Mouse (Mus musculus): ENCODE results near the gene Ppfibp1. TPM values are rescaled to one million over a fixed set of nuclear protein-coding genes. Genes with fewer than 3 reads are reported as not detected.

Ppfibp1 gene
- polyA plus RNA-seq, 1 experiment from 2014 or later = 12.7 TPM

DNA sequence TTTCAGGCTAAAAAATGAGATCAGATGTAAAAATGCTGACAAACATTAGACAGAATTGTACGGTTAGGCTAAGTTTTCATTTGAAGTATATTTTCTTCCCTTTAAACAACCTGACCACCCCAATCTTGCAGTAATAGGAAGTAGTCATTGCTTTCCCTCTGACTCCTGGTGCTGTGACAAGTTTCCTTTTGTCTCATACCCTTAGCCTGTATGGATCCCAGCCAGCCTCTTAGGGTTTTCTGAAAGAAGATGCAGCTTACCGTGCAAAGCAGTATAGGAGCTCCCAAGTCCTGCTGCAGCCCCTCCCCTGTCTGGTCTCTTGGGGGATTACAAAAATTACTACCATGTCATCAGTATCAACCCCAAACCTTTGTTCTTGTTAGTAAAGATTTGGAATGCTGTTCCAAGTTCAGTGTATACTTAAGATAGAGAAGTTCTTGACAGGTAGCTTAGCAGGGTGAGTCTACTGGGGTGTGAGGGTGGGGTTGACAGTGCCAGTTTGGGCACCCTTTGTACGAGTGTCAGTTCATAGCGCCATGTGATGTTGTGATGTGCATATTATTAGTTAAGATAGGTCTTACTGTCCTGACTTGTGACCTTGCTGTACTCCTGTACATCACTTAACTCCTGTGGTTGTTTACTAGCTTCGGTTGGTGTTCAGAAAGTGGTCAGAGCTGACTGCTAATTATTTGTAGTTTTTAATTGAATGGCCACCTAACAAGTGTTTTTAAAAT is 18.9 kb downstream of the Ppfibp1 start:
- Histone ChIP-seq H3K4me2 (no peak overlapping the region), H3K4me3 (no peak overlapping the region), H3K36me3 (ENCODE audit: poor library complexity, severe bottlenecking) (no peaks in the 10 kb centered on the region), H3K4me1 (0 out of 2 replicates have a peak, but pooled peaks cover 8% of the 10 kb centered on the region), H3K9me3 (replicated peaks) (no peaks in the 10 kb centered on the region), H3K9ac (no peak overlapping the region), H3K27me3 (no peaks in the 10 kb centered on the region), H3K27ac (no peak overlapping the region)
- 77% methylated on average over 5 of the region's 5 CpGs for WGBS
- ATAC-seq = no peak

DNA sequence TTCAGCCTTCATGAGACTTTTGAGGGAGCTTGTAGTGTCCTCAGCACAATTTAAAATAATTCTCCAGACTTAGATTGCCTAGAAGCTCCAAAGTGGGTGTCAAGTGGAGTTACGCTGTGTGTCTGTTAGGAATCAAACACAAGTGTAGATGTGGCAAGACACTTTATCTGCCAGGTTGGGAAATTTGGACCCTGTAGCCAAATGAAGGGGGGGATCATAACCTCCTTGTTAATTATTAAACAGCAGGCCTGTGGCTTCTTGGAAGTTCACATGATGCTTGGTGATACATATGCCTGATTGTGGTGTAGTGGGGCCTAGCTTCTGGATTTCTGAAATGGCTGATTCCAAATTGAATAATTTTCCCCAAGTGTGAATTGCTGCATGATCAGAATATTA is 19.5 kb downstream of the Ppfibp1 start:
- no peaks in the 10 kb centered on the region for H3K9me3 ChIP-seq (replicated peaks)

DNA sequence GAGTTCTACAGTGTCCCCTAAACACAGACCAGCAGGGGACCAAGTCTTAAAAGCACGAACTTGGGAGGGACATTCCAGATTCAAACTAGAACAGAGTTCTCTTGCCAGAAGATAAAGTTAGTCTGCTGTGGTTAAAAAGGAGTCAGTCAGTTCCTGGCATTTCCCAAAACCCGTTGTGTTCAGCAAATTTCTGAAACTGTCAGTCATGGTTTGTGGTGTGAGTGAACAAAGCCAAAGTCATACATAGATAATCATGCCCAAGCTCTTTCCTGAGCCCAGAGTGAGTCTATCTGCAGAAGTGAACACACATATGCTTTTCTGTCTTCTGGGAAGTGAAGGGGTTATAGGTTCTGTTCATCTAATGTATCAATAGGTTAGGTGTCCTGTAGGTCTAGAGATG is 20.5 kb downstream of the Ppfibp1 start:
- H3K4me3 ChIP-seq = no peak overlapping the region
- no peaks in the 10 kb centered on the region for H3K9me3 ChIP-seq (replicated peaks)
- WGBS = 82% methylated on average over 2 of the region's 2 CpGs
- no peak overlapping the region for H3K4me2 ChIP-seq
- no peaks in the 10 kb centered on the region for H3K27me3 ChIP-seq
- H3K4me1 ChIP-seq = 0 out of 2 replicates have a peak, but pooled peaks cover 8% of the 10 kb centered on the region
- no peaks in the 10 kb centered on the region for H3K36me3 ChIP-seq (ENCODE audit: poor library complexity, severe bottlenecking)
- no peak for ATAC-seq
- no peak overlapping the region for H3K27ac ChIP-seq
- H3K9ac ChIP-seq = no peak overlapping the region

More for the DNA sequence above, 19.5 kb downstream of the Ppfibp1 start:
- H3K27me3 ChIP-seq = no peaks in the 10 kb centered on the region
- no peak for ATAC-seq
- no peak overlapping the region for H3K4me2 ChIP-seq
- 100% methylated on average over 1 of the region's 1 CpGs for WGBS
- H3K9ac ChIP-seq = no peak overlapping the region
- H3K4me1 ChIP-seq = 0 out of 2 replicates have a peak, but pooled peaks cover 8% of the 10 kb centered on the region
- H3K27ac ChIP-seq = no peak overlapping the region
- no peak overlapping the region for H3K4me3 ChIP-seq
- H3K36me3 ChIP-seq (ENCODE audit: poor library complexity, severe bottlenecking) = no peaks in the 10 kb centered on the region

DNA sequence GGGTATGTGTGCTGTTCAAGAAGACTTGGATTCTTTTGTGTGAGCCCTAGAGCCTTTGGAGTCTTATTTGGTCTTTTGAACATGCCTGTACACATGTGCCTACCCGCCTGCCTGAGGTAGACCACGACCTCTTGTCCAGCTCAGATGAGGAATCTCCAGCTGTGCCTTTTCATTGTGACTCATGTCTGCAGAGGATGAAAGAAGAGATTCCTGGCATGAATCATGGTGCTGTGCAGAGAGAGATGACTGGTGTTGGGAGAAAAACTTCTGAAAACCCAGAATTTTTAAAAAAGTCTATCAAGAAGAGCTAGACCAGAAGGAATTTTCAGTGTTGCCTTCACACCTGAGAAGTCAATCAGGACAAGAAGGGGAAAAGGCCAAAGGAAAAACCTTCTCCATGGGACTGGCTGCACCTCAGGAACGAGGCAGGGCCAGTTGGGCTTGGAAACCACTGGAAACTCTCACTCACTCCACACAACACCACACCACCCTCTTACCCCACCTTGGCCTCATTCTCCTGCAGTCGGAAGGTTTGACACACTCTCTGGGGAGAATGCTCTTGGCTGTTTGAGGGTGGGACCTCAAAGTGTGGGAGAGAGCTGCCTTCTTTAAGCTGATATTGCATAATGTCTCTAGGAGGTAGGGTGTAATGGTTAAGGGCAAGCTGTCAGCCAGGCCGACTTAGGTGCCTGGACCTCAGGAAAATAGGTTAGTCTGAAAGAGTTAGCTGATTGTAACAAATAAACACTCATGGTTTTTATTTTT is 21.6 kb downstream of the Ppfibp1 start:
- H3K9ac ChIP-seq = no peak overlapping the region
- H3K4me1 ChIP-seq = 0 out of 2 replicates have a peak, but pooled peaks cover 8% of the 10 kb centered on the region
- no peak overlapping the region for H3K4me3 ChIP-seq
- H3K36me3 ChIP-seq (ENCODE audit: poor library complexity, severe bottlenecking) = no peaks in the 10 kb centered on the region
- H3K27ac ChIP-seq = no peak overlapping the region
- H3K4me2 ChIP-seq = no peak overlapping the region
- WGBS = 88% methylated on average over 5 of the region's 5 CpGs
- no peak for ATAC-seq
- no peaks in the 10 kb centered on the region for H3K9me3 ChIP-seq (replicated peaks)
- no peaks in the 10 kb centered on the region for H3K27me3 ChIP-seq

DNA sequence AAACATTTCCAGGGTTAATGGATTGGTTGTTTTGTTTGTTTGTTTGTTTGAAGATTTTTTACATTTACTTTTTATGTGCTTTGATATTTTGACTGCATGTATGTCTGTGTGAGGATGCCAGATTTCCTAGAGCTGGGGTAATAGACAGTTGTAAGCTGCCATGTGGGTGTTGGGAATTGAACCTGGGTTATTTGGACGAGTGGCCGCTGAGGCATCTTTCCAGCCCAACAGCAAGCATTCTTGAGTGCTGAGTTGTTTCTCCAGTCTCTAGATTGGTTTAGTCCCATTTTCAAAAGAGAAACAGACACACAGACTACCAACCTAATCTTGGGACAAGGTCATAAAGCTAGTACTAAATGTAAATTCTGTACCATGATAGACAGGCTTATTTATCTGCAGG is 22.5 kb downstream of the Ppfibp1 start:
- Histone ChIP-seq H3K9ac (no peak overlapping the region), H3K36me3 (ENCODE audit: poor library complexity, severe bottlenecking) (no peaks in the 10 kb centered on the region), H3K4me3 (no peak overlapping the region), H3K27me3 (no peaks in the 10 kb centered on the region), H3K4me1 (peaks cover 11% of the 10 kb centered on the region; the same call in 1 of the 2 replicates), H3K4me2 (no peak overlapping the region), H3K27ac (no peak overlapping the region), H3K9me3 (replicated peaks) (no peaks in the 10 kb centered on the region)
- no peak for ATAC-seq
- WGBS = 97% methylated on average over 2 of the region's 2 CpGs

DNA sequence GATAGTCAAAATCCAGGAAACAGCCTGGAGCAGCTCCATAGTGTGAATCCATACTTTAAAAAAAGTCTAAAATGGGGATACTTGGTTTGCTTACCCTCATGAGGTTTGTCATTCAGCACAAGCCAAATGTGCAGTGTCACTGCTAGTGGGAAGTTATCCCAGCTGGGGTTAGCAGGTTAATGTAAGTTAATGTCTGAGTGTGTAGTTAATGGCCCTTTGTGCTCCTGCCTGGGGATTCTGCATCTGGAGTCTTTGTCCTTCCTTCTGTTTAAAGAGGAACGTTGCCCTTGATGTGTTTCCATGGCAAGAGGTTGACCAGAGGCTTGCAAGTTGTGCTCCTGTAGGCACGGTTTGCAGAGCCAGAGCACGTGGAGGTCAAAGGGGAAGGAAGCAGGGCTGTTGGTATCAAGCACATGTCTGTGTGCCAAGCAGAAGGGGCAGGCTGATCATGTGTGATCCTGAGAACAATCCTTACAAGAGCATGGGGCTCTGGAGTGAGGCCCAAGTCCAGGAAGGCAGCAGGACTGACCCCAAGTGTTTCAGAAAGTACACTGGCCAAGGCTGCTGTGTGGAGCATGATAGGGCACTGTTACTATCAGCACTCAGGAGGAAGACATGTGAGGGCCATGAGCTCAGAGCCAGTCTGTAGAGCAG is 24.7 kb downstream of the Ppfibp1 start:
- Histone ChIP-seq H3K36me3 (ENCODE audit: poor library complexity, severe bottlenecking) (no peaks in the 10 kb centered on the region), H3K4me3 (no peak overlapping the region), H3K4me1 (peaks cover 7% of the 10 kb centered on the region; the same call in 1 of the 2 replicates), H3K9ac (no peak overlapping the region), H3K9me3 (replicated peaks) (no peaks in the 10 kb centered on the region), H3K27ac (no peak overlapping the region), H3K4me2 (no peak overlapping the region), H3K27me3 (no peaks in the 10 kb centered on the region)
- 38% methylated on average over 3 of the region's 3 CpGs for WGBS
- ATAC-seq = no peak

DNA sequence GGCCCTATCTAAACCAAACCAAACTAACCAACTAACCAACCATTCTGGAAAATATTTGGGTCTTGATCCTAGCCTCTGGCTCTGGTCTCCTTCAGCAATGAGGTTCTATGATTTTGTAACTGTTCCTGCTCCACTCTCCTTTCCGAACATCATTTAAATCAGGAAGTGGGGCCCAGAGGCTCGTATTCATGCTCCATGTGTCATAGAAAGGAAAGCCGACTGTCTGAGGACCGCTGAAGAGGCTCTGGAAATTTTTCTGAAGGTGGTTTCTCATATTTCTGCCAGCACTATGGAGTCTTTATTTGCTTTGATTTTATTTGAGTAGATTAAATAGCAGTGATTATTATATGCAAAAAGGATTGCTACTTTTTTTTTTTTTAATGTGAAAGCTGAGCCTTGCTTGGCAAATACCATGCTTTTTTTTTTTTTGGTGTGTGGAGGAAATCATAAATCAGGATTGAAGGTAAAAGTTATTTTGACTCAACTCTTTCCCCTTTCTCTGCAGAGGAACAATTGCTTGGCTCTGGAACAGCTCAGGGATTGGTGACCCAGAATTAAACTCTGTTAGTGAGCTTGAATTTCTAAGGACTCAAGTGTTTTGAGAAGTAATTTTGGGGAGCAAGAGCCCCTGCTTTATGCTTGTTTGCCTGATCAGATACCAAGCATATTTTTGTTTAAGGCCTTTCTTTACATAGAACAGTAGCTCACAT is 25.4 kb downstream of the Ppfibp1 start:
- no peak for ATAC-seq
- H3K4me3 ChIP-seq = no peak overlapping the region
- peaks cover 7% of the 10 kb centered on the region; the same call in 1 of the 2 replicates for H3K4me1 ChIP-seq
- no peaks in the 10 kb centered on the region for H3K9me3 ChIP-seq (replicated peaks)
- 69% methylated on average over 4 of the region's 4 CpGs for WGBS
- H3K27me3 ChIP-seq = no peaks in the 10 kb centered on the region
- no peak overlapping the region for H3K4me2 ChIP-seq
- H3K27ac ChIP-seq = no peak overlapping the region
- H3K9ac ChIP-seq = no peak overlapping the region
- H3K36me3 ChIP-seq (ENCODE audit: poor library complexity, severe bottlenecking) = no peaks in the 10 kb centered on the region

DNA sequence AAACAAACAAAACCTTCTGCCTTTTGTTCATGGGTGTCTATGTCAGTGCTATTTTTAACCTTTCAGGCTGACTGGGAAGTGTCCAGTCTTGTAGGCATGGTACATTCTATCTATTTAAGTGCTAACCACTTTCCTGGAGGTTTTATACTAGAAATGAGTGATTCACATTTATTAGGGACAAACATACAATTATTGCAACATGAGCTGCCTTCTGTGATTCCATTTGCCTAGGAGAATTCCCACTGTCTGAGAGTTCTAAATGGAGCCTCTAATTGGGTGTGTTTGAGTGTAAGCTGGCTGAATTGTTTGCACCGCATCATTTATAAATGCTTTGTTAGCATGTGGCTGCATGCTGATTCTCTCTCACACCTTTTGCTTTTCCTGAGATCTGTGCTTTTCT is 27.5 kb downstream of the Ppfibp1 start:
- H3K4me3 ChIP-seq = no peak overlapping the region
- no peak overlapping the region for H3K27ac ChIP-seq
- WGBS = 50% methylated on average over 1 of the region's 1 CpGs
- no peak overlapping the region for H3K9ac ChIP-seq
- no peak overlapping the region for H3K4me2 ChIP-seq
- no peak for ATAC-seq
- H3K9me3 ChIP-seq (replicated peaks) = no peaks in the 10 kb centered on the region
- no peaks in the 10 kb centered on the region for H3K27me3 ChIP-seq
- H3K36me3 ChIP-seq (ENCODE audit: poor library complexity, severe bottlenecking) = no peaks in the 10 kb centered on the region
- H3K4me1 ChIP-seq = peaks cover 7% of the 10 kb centered on the region; the same call in 1 of the 2 replicates

DNA sequence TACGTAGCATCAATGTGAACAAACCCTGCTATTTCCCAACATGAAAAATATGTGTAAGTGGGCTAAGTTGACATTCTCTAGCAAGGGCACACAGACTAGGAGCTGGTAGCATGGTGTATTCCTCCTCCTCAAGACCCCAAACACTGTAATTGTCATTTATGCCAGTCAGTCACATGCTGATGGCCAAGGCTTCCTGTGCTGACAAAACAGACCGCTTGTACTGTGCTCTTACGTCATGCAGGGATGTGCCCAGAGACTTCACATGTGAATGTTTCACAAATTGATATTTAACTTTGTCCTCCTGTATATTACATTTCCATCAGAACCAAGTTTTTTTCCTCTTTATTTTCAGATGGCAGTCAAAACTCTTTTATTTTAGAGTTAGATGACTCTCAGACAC is 29.1 kb downstream of the Ppfibp1 start:
- WGBS = 90% methylated on average over 3 of the region's 3 CpGs
- ATAC-seq = no peak
- H3K27me3 ChIP-seq = no peaks in the 10 kb centered on the region
- H3K4me3 ChIP-seq = no peak overlapping the region
- no peak overlapping the region for H3K27ac ChIP-seq
- H3K4me2 ChIP-seq = no peak overlapping the region
- no peak overlapping the region for H3K9ac ChIP-seq
- H3K36me3 ChIP-seq (ENCODE audit: poor library complexity, severe bottlenecking) = no peaks in the 10 kb centered on the region
- no peaks in the 10 kb centered on the region for H3K9me3 ChIP-seq (replicated peaks)
- peaks cover 7% of the 10 kb centered on the region; the same call in 1 of the 2 replicates for H3K4me1 ChIP-seq

DNA sequence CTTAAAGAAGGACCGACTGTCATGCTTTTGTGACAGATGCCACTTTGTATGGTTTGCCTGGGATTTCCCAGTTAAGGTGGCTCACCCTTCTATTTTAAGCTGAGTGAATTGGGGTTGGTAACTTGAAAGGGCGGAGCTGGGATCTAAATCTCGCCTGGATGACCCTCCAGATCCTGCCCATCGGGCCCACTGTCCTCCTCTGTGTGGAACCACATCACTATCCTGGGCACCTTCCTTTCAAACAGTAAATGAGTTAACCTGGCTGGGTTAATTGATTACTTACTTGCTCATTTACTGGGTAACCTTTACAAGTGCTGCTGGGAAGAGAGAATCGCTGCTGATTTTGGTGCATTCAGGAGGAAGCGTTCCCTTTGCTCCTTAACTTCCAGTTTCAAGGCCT is 30.1 kb downstream of the Ppfibp1 start:
- 92% methylated on average over 6 of the region's 6 CpGs for WGBS
- Histone ChIP-seq H3K4me3 (no peak overlapping the region), H3K27me3 (no peaks in the 10 kb centered on the region), H3K27ac (no peak overlapping the region), H3K36me3 (ENCODE audit: poor library complexity, severe bottlenecking) (no peaks in the 10 kb centered on the region), H3K4me1 (peaks cover 7% of the 10 kb centered on the region; the same call in 1 of the 2 replicates), H3K9ac (no peak overlapping the region), H3K9me3 (replicated peaks) (no peaks in the 10 kb centered on the region), H3K4me2 (no peak overlapping the region)
- no peak for ATAC-seq

DNA sequence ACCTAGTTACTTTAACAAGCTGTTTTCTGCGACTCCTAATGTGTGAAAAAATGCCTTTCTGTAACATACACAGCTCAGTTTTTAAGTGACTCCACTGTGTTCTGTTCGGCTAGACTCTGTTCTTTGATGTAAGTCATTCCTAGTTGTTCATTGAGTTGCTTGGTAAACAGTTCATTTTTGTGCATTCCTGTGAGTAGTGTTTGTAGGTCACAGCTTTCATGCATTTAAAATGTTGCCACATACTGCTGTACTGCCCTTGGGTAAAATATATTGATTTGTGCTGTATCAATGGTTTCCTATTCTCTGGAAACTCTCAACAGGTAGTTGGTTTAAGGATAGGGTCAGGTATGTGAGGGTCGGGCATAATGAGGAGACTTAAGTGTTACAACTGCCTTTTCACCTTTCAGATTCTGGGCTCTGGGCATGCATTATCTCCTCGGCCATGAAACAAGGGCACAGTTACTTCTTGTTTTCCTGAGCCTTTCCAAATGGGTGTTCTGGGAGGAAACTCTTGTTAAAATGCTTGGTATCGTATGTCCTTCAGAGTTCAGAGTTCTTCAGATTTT is 38.2 kb downstream of the Ppfibp1 start:
- H3K9me3 ChIP-seq (replicated peaks) = no peaks in the 10 kb centered on the region
- H3K4me3 ChIP-seq = no peak overlapping the region
- H3K4me1 ChIP-seq = no peaks in the 10 kb centered on the region; the same call in 1 of the 2 replicates
- 83% methylated on average over 5 of the region's 5 CpGs for WGBS
- H3K9ac ChIP-seq = no peak overlapping the region
- H3K36me3 ChIP-seq (ENCODE audit: poor library complexity, severe bottlenecking) = no peaks in the 10 kb centered on the region
- H3K4me2 ChIP-seq = no peak overlapping the region
- no peaks in the 10 kb centered on the region for H3K27me3 ChIP-seq
- no peak for ATAC-seq
- no peak overlapping the region for H3K27ac ChIP-seq

Measured in forebrain, embryonic 13.5 days (tissue).